Mouse (Mus musculus) testis, adult 2 months (tissue): ENCODE measurements around the gene Strip1.

Experiments used
- CTCF ChIP-seq: fragments of 200-500 bp; IDR thresholded peaks from 2 replicates; pipeline ENCODE4 v1.5.1; 2012; ENCODE audit warnings: low read depth, mild to moderate bottlenecking, inconsistent platforms, low read length, moderate library complexity; ENCODE audit not compliant: control insufficient read depth, insufficient read depth, insufficient replicate concordance
- POLR2A ChIP-seq: fragments of 200-500 bp; IDR thresholded peaks from 2 replicates; pipeline ENCODE4 v1.6.1; 2012; ENCODE audit warnings: low read depth, mild to moderate bottlenecking, inconsistent platforms, low read length, moderate library complexity; ENCODE audit not compliant: control insufficient read depth

- TF ChIP-seq CTCF (no peak), POLR2A (peak; percentile 83)
Measured at GRCm38 (mm10) chr3:107631523-107631958, at the start of gene Strip1.
